Comparison of ENCODE assay signal across 15 mouse cellular contexts in the genomic region with DNA sequence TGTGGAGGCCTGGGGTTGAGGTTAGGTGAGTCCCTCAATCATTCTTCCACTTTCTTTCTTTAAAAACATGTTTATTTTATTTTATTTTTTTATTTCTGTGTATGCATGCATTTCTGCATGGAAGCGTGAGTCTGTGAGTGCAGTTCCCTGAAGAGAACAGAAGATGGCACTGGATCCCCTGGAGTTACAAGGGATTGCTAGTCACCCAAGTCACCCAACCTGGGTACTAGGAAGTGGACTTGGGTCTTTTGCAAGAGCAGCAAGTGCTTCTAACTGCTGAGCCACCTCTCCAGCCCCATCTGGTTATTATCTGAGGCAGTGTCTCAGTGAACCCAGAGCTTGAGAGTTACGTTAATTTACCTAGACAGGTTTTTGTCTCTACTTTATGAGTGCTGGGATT. TPM values are rescaled to one million over a fixed set of nuclear protein-coding genes. Genes with fewer than 3 reads are reported as not detected.
A peak's percentile ranks its signal among the peaks of the same experiment; 100 is the strongest.
DNase-seq lines count a peak whose midpoint lies in the region; ATAC-seq and TF ChIP-seq lines count a peak whose summit lies in the region.
"Had no signal": no experiment of that assay in that cellular context is flagged by ENCODE, and none has a peak within 500 bp of the region (broad histone marks: within the 10 kb centered on the region; RNA-seq: fewer than 3 reads in every experiment).

No protein-coding gene starts in this region.

- peak; percentile 20 for DNase-seq in forebrain, embryonic 14.5 days (ENCODE audit: low spot score)
- DNase-seq in lung, embryonic 14.5 days = peak; percentile 47
- no peak for DNase-seq in lung, postnatal 14 days
- DNase-seq in gastrocnemius, adult 8-10 months (ENCODE audit: low spot score in 2 of 2) = no peak
- no peak for DNase-seq in cerebellum, postnatal 36 days
- DNase-seq: cerebellum, adult 11 months; retina, postnatal 1 day had no signal

- H3K4me1 ChIP-seq in forebrain, embryonic 14.5 days (ENCODE audit: control insufficient read depth, insufficient read depth, low read length) = no peaks in the 10 kb centered on the region
- H3K4me1 ChIP-seq in forebrain, embryonic 16.5 days (replicated peaks; ENCODE audit: control insufficient read depth, insufficient read depth, low read length) = no peaks in the 10 kb centered on the region
- no peaks in the 10 kb centered on the region for H3K4me1 ChIP-seq in lung, embryonic 14.5 days (ENCODE audit: insufficient read depth)
- H3K4me1 ChIP-seq in small intestine, adult 2 months (ENCODE audit: control insufficient read depth, insufficient read depth, insufficient read length, low read length) = no peaks in the 10 kb centered on the region
- H3K4me1 ChIP-seq: hindbrain, embryonic 12.5 days; stomach, embryonic 15.5 days had no signal

- TF ChIP-seq POLR2A in small intestine, adult 2 months (IDR thresholded peaks at IDR 0.05; ENCODE audit: low read depth, low read length) = no peak

- H3K36me3 ChIP-seq in forebrain, embryonic 14.5 days (ENCODE audit: control insufficient read depth, insufficient read depth, low read length) = no peaks in the 10 kb centered on the region
- H3K36me3 ChIP-seq in forebrain, embryonic 16.5 days (ENCODE audit: control insufficient read depth, insufficient read depth) = no peaks in the 10 kb centered on the region
- H3K36me3 ChIP-seq in lung, embryonic 14.5 days (ENCODE audit: insufficient read depth) = no peaks in the 10 kb centered on the region
- no peaks in the 10 kb centered on the region for H3K36me3 ChIP-seq in small intestine, adult 2 months (ENCODE audit: control insufficient read depth, insufficient read depth, low read length)
- H3K36me3 ChIP-seq: hindbrain, embryonic 12.5 days; stomach, embryonic 15.5 days had no signal

- H3K4me2 ChIP-seq in forebrain, embryonic 14.5 days (ENCODE audit: low read length) = no peak overlapping the region
- H3K4me2 ChIP-seq in forebrain, embryonic 16.5 days (ENCODE audit: low read length) = no peak overlapping the region
- H3K4me2 ChIP-seq in lung, embryonic 14.5 days = no peak overlapping the region
- H3K4me2 ChIP-seq: hindbrain, embryonic 12.5 days; stomach, embryonic 15.5 days had no signal

- H3K4me3 ChIP-seq in forebrain, embryonic 14.5 days (ENCODE audit: low read depth, low read length) = no peak overlapping the region
- no peak overlapping the region for H3K4me3 ChIP-seq in forebrain, embryonic 16.5 days (replicated peaks; ENCODE audit: low read length)
- H3K4me3 ChIP-seq in lung, embryonic 14.5 days (ENCODE audit: low read depth, low read length) = no peak overlapping the region
- H3K4me3 ChIP-seq in small intestine, adult 2 months (ENCODE audit: low read depth, low read length) = no peak overlapping the region
- H3K4me3 ChIP-seq: hindbrain, embryonic 12.5 days; myocyte; stomach, embryonic 15.5 days had no signal

- no peak overlapping the region for H3K9ac ChIP-seq in forebrain, embryonic 14.5 days (ENCODE audit: low read length)
- no peak overlapping the region for H3K9ac ChIP-seq in forebrain, embryonic 16.5 days (replicated peaks; ENCODE audit: low read depth, low read length)
- no peak overlapping the region for H3K9ac ChIP-seq in lung, embryonic 14.5 days
- H3K9ac ChIP-seq: hindbrain, embryonic 12.5 days; stomach, embryonic 15.5 days had no signal

- no peak overlapping the region for H3K27ac ChIP-seq in forebrain, embryonic 14.5 days (ENCODE audit: low read depth, low read length)
- H3K27ac ChIP-seq in forebrain, embryonic 16.5 days (ENCODE audit: low read length) = no peak overlapping the region
- no peak overlapping the region for H3K27ac ChIP-seq in lung, embryonic 14.5 days (ENCODE audit: low read depth)
- H3K27ac ChIP-seq in small intestine, adult 2 months (ENCODE audit: insufficient read depth, low read depth, low read length) = no peak overlapping the region
- H3K27ac ChIP-seq: hindbrain, embryonic 12.5 days; stomach, embryonic 15.5 days had no signal

- H3K27me3 ChIP-seq in forebrain, embryonic 14.5 days (replicated peaks; ENCODE audit: control insufficient read depth, insufficient read depth, low read length) = no peaks in the 10 kb centered on the region
- no peaks in the 10 kb centered on the region for H3K27me3 ChIP-seq in forebrain, embryonic 16.5 days (replicated peaks; ENCODE audit: control insufficient read depth, insufficient read depth, low read length)
- H3K27me3 ChIP-seq in lung, embryonic 14.5 days (ENCODE audit: insufficient read depth, low read length) = no peaks in the 10 kb centered on the region
- H3K27me3 ChIP-seq in small intestine, adult 2 months (ENCODE audit: control insufficient read depth, insufficient read depth, low read length) = no peaks in the 10 kb centered on the region
- H3K27me3 ChIP-seq: hindbrain, embryonic 12.5 days; stomach, embryonic 15.5 days had no signal

- WGBS in forebrain, embryonic 14.5 days = 79% methylated on average over 2 of the region's 2 CpGs
- WGBS in forebrain, embryonic 16.5 days = 80% methylated on average over 2 of the region's 2 CpGs
- 70% methylated on average over 2 of the region's 2 CpGs for WGBS in lung, embryonic 14.5 days
- 75% methylated on average over 2 of the region's 2 CpGs for WGBS in small intestine, adult 2 months

- H3K9me3 ChIP-seq in forebrain, embryonic 14.5 days (replicated peaks; ENCODE audit: control insufficient read depth, low read length) = no peaks in the 10 kb centered on the region
- no peaks in the 10 kb centered on the region for H3K9me3 ChIP-seq in forebrain, embryonic 16.5 days (ENCODE audit: control insufficient read depth, low read length)
- no peaks in the 10 kb centered on the region for H3K9me3 ChIP-seq in lung, embryonic 14.5 days (ENCODE audit: low read depth, low read length)
- H3K9me3 ChIP-seq: hindbrain, embryonic 12.5 days; stomach, embryonic 15.5 days had no signal

- ATAC-seq in forebrain, embryonic 14.5 days = no peak
- ATAC-seq in forebrain, embryonic 16.5 days = no peak
- no peak for ATAC-seq in lung, embryonic 14.5 days (ENCODE audit: insufficient read depth)
- ATAC-seq in granulocyte monocyte progenitor cell, adult 5-6 weeks (replicated peaks; ENCODE audit: poor library complexity, severe bottlenecking) = peak; percentile 73

- TF ChIP-seq CTCF in lung, embryonic 14.5 days (IDR thresholded peaks at IDR 0.05; ENCODE audit: low read depth) = peak; percentile 45
- TF ChIP-seq CTCF in small intestine, adult 2 months (IDR thresholded peaks at IDR 0.05; ENCODE audit: extremely low read depth, insufficient read length, insufficient replicate concordance, low read depth, low read length) = peak; percentile 35; the same call in 1 of the 2 replicates

RNA-seq across cellular contexts. Expression of gene Sctr, which starts 9.5 kb away (rescaled TPM):
- 0.52 and 0.56 TPM in 2 replicates for polyA plus RNA-seq in forebrain, embryonic 14.5 days (2014; fragmentation: Nextera tagmentation; extraction: Ambion mirVana)
- polyA plus RNA-seq in forebrain, embryonic 16.5 days (2015; fragmentation: Nextera tagmentation; extraction: Ambion mirVana) = 0.51 and 0.52 TPM in 2 replicates
- 0.16 and 0.29 TPM in 2 replicates for polyA plus RNA-seq in lung, embryonic 14.5 days (2014; fragmentation: Nextera tagmentation; extraction: Ambion mirVana)
- not detected in 2 replicates for total RNA-seq in granulocyte monocyte progenitor cell, adult 5-6 weeks (2014; fragmentation: Nextera tagmentation)
- total RNA-seq in granulocyte monocyte progenitor cell, adult 5-6 weeks (2017) = not detected in 2 replicates
- polyA plus RNA-seq in small intestine, adult 2 months (2012; rRNA removed) = 1.1 and 2.5 TPM in 2 replicates
- 1 to 10 TPM; 1.5 to 3.3 (median 2.6) TPM for total RNA-seq in gastrocnemius, adult 8-10 months (2022)
- polyA plus RNA-seq: liver, embryonic 16.5 days had no signal

RNA-seq across cellular contexts. Expression of gene Cfap221, which starts 19.2 kb away (rescaled TPM):
- 0.15 and 0.48 TPM in 2 replicates for polyA plus RNA-seq in forebrain, embryonic 14.5 days (2014; fragmentation: Nextera tagmentation; extraction: Ambion mirVana)
- polyA plus RNA-seq in forebrain, embryonic 16.5 days (2015; fragmentation: Nextera tagmentation; extraction: Ambion mirVana) = 0.25 and 0.60 TPM in 2 replicates
- not detected in 2 replicates for polyA plus RNA-seq in lung, embryonic 14.5 days (2014; fragmentation: Nextera tagmentation; extraction: Ambion mirVana)
- total RNA-seq in granulocyte monocyte progenitor cell, adult 5-6 weeks (2014; fragmentation: Nextera tagmentation) = not detected in 2 replicates
- total RNA-seq in granulocyte monocyte progenitor cell, adult 5-6 weeks (2017) = not detected in 2 replicates
- not detected in 2 replicates for polyA plus RNA-seq in small intestine, adult 2 months (2012; rRNA removed)
- not detected for total RNA-seq in gastrocnemius, adult 8-10 months (2022)
- total RNA-seq: gastrocnemius, postnatal 4 days had no signal
- polyA plus RNA-seq: liver, embryonic 16.5 days; myocyte had no signal

RNA-seq across cellular contexts. Expression of gene Tmem37, which starts 57.6 kb away (rescaled TPM):
- polyA plus RNA-seq in forebrain, embryonic 14.5 days (2014; fragmentation: Nextera tagmentation; extraction: Ambion mirVana) = 7.3 and 8.2 TPM in 2 replicates
- 5.6 and 6.4 TPM in 2 replicates for polyA plus RNA-seq in forebrain, embryonic 16.5 days (2015; fragmentation: Nextera tagmentation; extraction: Ambion mirVana)
- 7.4 and 8.0 TPM in 2 replicates for polyA plus RNA-seq in lung, embryonic 14.5 days (2014; fragmentation: Nextera tagmentation; extraction: Ambion mirVana)
- total RNA-seq in granulocyte monocyte progenitor cell, adult 5-6 weeks (2014; fragmentation: Nextera tagmentation) = 1.3 TPM in 1 of 2 replicates, not detected in the other
- 0.65 TPM in 1 of 2 replicates, not detected in the other for total RNA-seq in granulocyte monocyte progenitor cell, adult 5-6 weeks (2017)
- polyA plus RNA-seq in small intestine, adult 2 months (2012; rRNA removed) = 121 and 171 TPM in 2 replicates
- 10 to 100 TPM in 2 of 4 experiments, 1 to 10 TPM in 2; 7.0 to 17.1 (median 11.3) TPM for total RNA-seq in gastrocnemius, adult 8-10 months (2022)

Comparison
In these comparisons a context has a peak if more than half of its experiments do, and no peak if none do; other contexts are left out.
1. DNase-seq: peak in forebrain, embryonic 14.5 days (single experiment) and lung, embryonic 14.5 days (single experiment); none in lung, postnatal 14 days (single experiment), gastrocnemius, adult 8-10 months (0 of 2) and cerebellum, postnatal 36 days (0 of 2).
2. RNA of gene Tmem37, which starts 57.6 kb away (polyA plus RNA-seq): 121 to 171 TPM in small intestine, adult 2 months; 7.3 to 8.2 TPM in forebrain, embryonic 14.5 days, 7.4 to 8.0 TPM in lung, embryonic 14.5 days and 5.6 to 6.4 TPM in forebrain, embryonic 16.5 days; every median in the first group is over 10 times any median in the second.